Mouse (Mus musculus) olfactory bulb, adult 2 months (tissue): ENCODE data around the gene Stom.

Experiments used
- CTCF ChIP-seq: fragments of 200-500 bp; IDR thresholded peaks from 2 replicates; pipeline ENCODE4 v1.5.1; 2012; ENCODE audit warnings: low read depth, mild to moderate bottlenecking, low read length, moderate library complexity; ENCODE audit not compliant: insufficient read depth
- POLR2A ChIP-seq: fragments of 200-500 bp; IDR thresholded peaks from 2 replicates; pipeline ENCODE4 v1.6.1; 2012; ENCODE audit warnings: mild to moderate bottlenecking, low read depth, low read length, moderate library complexity; ENCODE audit not compliant: insufficient read depth

DNA sequence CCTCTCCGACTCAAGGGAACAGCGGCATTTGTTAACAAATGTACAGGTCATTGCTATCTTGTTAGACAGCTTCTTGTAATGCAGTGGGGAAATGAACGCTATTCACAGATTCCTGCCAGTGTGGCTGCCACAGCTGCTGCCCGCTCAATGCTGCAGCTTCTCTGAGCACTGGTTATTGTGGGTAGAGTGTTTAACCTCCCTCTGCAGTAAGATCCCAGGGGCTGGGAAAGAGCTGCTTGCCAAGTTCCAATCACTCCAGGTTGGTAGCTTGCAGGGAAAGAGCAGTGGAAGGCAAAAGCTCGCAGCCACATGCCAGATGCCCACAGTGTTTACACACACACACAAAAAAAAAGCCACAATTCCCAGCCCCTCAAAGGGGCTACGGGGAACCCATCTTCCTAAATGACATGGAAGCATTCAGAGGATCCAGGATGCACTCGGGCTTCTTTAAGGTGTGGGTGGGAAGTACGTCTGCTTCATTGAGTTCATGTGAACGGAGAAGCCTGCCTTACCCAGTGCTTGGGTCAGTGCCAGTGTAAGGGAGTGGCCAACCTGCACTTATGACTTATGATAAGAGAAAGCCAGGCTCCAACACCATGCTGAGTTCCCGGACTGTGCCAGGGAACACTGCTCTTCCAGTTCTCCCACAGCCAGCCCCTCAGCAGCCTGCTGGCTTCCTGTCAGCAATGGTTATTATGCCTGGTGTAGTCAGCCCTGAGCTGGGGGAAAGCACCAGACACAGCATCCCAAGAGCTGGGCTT lies 14.2 kb downstream of the Stom start:
- TF ChIP-seq CTCF, result no peak
- no peak for TF ChIP-seq POLR2A
